Mouse (Mus musculus) midbrain, embryonic 14.5 days (tissue): ENCODE results near the gene Ntmt1. TPM values are rescaled to one million over a fixed set of nuclear protein-coding genes. Genes with fewer than 3 reads are reported as not detected.
A peak's percentile ranks its signal among the peaks of the same experiment; 100 is the strongest.

Source experiments
- ATAC-seq: fragments of 200-750 bp; cut with Nextera tagmentation; 2 replicates; pipeline ENCODE4 v1.8.0; 2017; ENCODE audit warnings: moderate number of reproducible peaks, moderate library complexity; ENCODE audit not compliant: low FRiP score, low TSS enrichment
- DNase-seq: peaks from one replicate; pipeline ENCODE4 v3.0.0-alpha.2; 2015
- H3K27ac ChIP-seq: fragments of 300-500 bp; sonication (generic); replicated peaks from 2 replicates; pipeline ENCODE4 v1.5.1; 2014; ENCODE audit warnings: mild to moderate bottlenecking, low read depth, low read length, moderate library complexity
- H3K27me3 ChIP-seq: fragments of 300-500 bp; sonication (generic); 2 replicates; pipeline ENCODE4 v1.6.1; 2014; ENCODE audit warnings: low read length, control low read depth, mixed read lengths; ENCODE audit not compliant: control insufficient read depth, insufficient read depth
- H3K36me3 ChIP-seq: fragments of 300-500 bp; sonication (generic); 2 replicates; pipeline ENCODE4 v1.6.1; 2014; ENCODE audit warnings: low read length, control low read depth; ENCODE audit not compliant: control insufficient read depth, insufficient read depth
- H3K4me1 ChIP-seq: fragments of 300-500 bp; sonication (generic); 2 replicates; pipeline ENCODE4 v1.6.1; 2014; ENCODE audit warnings: mild to moderate bottlenecking, antibody characterized with exemption, low read length, control low read depth; ENCODE audit not compliant: control insufficient read depth, insufficient read depth
- H3K4me2 ChIP-seq: fragments of 300-500 bp; sonication (generic); 2 replicates; pipeline ENCODE4 v1.6.1; 2014; ENCODE audit warnings: mild to moderate bottlenecking, low read length, moderate library complexity
- H3K4me3 ChIP-seq: fragments of 300-500 bp; sonication (generic); replicated peaks from 2 replicates; pipeline ENCODE4 v1.5.1; 2014; ENCODE audit warnings: low read depth, low read length
- H3K9ac ChIP-seq: fragments of 300-500 bp; sonication (generic); replicated peaks from 2 replicates; pipeline ENCODE4 v1.6.1; 2014; ENCODE audit warnings: mild to moderate bottlenecking, low read length, moderate library complexity
- H3K9me3 ChIP-seq: fragments of 300-500 bp; sonication (generic); 2 replicates; pipeline ENCODE4 v1.6.1; 2016; ENCODE audit warnings: low read length, control low read depth, mixed read lengths; ENCODE audit not compliant: control insufficient read depth
- WGBS: fragments of 180-500 bp; shearing (Covaris S2); extraction: QIAGEN DNeasy Blood & Tissue Kit; methylation state at CpG from one replicate; pipeline ENCODE4 v1.1.7; 2014; 5-methylcytosine and 5-hydroxymethylcytosine counted together
- polyA plus RNA-seq: library from polyadenylated mRNA; unstranded; fragments of >200 nt; fragmentation: Nextera tagmentation; extraction: Ambion mirVana; gene quantifications from 2 replicates; pipeline ENCODE4 v1.2.1, GENCODE M21; 2014

Gene Ntmt1
- polyA plus RNA-seq, 1 experiment from 2014 or later: 114 TPM

DNA sequence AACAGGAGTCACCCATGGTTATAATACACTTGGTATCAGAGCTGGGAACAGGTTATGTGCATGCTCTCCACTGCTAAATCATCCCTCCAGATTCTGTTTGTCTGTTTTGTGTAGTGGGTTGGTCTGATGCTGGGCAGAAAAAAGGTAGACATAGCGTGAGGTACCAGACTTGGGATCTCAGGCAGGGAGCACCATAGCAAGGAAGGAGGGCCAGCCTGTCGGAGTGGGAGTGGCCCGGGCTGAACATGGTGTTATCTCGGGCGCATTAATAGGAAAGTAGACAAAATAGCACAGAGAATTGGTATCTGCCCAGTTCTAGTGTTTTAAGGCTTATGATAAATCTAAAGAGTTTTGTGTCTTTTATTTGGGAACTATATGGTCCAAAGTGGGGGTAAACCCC is 39.1 kb upstream of the Ntmt1 start:
- ATAC-seq (no peak), DNase-seq (no peak)
- no peaks in the 10 kb centered on the region for H3K27me3 ChIP-seq
- no peak overlapping the region for H3K9ac ChIP-seq
- no peak overlapping the region for H3K4me3 ChIP-seq
- no peaks in the 10 kb centered on the region for H3K36me3 ChIP-seq
- 82% methylated on average over 5 of the region's 5 CpGs for WGBS
- no peak overlapping the region for H3K4me2 ChIP-seq
- no peaks in the 10 kb centered on the region for H3K9me3 ChIP-seq
- H3K27ac ChIP-seq: no peak overlapping the region
- peaks cover 22% of the 10 kb centered on the region for H3K4me1 ChIP-seq

DNA sequence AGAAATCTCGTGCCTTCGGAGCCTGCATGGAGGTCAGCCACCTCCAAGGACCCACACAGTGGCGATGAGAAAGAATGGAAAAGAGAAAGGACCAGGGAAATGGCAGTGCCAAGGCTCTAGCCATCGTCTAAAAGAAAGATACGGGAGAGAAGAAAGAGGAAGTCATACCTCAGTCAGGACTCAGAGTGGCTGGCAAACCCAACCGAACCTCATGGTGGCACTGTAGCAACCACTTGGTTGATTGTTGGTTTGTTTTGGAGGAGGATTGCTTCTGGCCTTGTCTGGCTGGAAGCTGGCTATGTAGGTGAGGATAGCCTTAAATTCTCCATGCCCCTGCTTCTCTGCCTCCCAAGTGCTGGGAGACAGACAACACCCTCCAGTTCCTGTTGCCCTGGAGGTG is 38.4 kb upstream of the Ntmt1 start:
- no peak overlapping the region for H3K4me2 ChIP-seq
- no peak overlapping the region for H3K4me3 ChIP-seq
- 63% methylated on average over 6 of the region's 6 CpGs for WGBS
- no peaks in the 10 kb centered on the region for H3K9me3 ChIP-seq
- H3K9ac ChIP-seq: no peak overlapping the region
- no peaks in the 10 kb centered on the region for H3K36me3 ChIP-seq
- peaks cover 22% of the 10 kb centered on the region for H3K4me1 ChIP-seq
- DNase-seq (no peak), ATAC-seq (no peak)
- no peaks in the 10 kb centered on the region for H3K27me3 ChIP-seq
- H3K27ac ChIP-seq: no peak overlapping the region

DNA sequence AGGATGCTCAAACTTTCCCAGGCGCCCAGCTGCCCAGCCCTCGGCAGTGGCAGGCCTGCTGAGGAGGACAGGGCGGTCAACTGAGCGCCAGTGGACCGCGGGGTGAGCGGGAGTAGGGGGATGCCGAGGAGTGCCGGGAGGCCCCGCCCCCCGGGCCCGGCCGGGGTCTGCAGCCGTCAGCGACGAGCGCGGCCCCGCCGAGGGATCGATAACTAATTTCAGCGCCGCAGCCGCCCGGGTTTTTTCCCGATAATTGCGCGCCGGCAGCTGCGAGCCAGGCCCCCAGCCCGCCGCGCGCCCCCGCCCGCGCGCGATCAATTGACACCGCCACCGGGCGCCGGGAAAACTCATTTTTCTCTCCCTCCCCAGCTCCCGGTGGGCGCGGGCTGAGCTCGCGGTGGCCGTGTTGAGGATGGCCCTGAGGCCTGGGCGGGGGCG is 36.2 kb upstream of the Ntmt1 start:
- ATAC-seq (peak; percentile 46; the same call in 1 of the 2 replicates), DNase-seq (peak; percentile 77)
- H3K4me3 ChIP-seq: peak overlapping the region; percentile 40
- peak overlapping the region; percentile 88 for H3K4me2 ChIP-seq
- H3K4me1 ChIP-seq: peaks cover 22% of the 10 kb centered on the region
- H3K27ac ChIP-seq: peak overlapping the region; percentile 82
- WGBS: under 1% methylated on average over 42 of the region's 51 CpGs
- no peaks in the 10 kb centered on the region for H3K9me3 ChIP-seq
- no peaks in the 10 kb centered on the region for H3K27me3 ChIP-seq
- no peaks in the 10 kb centered on the region for H3K36me3 ChIP-seq
- peak overlapping the region; percentile 64 for H3K9ac ChIP-seq

DNA sequence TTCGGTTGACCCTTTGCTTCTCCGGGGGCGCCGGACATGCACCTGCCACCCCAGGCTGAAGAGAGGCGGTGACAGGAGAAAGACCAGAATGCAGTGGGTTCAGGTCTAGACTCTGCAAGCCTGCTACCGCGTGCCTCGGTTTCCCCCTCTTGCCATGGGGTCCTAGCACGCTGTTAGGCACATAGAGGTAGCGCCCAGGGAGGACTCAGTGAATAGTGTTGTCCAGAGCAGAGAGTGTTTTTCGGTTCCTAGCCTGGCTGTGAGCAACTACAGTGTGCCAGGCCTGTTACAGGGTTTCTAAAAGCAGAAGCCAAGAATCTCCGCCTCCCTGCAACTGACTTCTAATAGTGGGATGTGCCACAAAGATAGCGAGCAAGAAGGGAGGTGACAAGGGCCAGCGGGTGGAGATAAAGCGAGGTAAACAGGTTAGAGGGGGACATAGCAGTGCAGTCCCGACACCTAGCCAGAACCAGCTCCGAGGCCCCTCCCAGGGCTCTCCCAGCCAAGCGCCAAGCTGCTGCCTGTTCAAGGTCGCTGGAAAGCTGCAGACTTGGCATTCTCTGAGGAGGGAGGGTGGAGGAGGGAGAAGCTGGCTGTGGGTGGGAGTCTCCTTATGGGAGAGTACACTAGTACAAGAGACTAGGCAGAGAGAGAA is 35.7 kb upstream of the Ntmt1 start:
- peak; percentile 28; the same call in 1 of the 2 replicates for ATAC-seq
- no peaks in the 10 kb centered on the region for H3K9me3 ChIP-seq
- H3K36me3 ChIP-seq: no peaks in the 10 kb centered on the region
- peak overlapping the region; percentile 88 for H3K4me2 ChIP-seq
- peaks cover 22% of the 10 kb centered on the region for H3K4me1 ChIP-seq
- DNase-seq: peak; percentile 72
- peak overlapping the region; percentile 40 for H3K4me3 ChIP-seq
- no peaks in the 10 kb centered on the region for H3K27me3 ChIP-seq
- H3K27ac ChIP-seq: peak overlapping the region; percentile 82
- WGBS: 9% methylated on average over 19 of the region's 19 CpGs
- peak overlapping the region; percentile 64 for H3K9ac ChIP-seq

DNA sequence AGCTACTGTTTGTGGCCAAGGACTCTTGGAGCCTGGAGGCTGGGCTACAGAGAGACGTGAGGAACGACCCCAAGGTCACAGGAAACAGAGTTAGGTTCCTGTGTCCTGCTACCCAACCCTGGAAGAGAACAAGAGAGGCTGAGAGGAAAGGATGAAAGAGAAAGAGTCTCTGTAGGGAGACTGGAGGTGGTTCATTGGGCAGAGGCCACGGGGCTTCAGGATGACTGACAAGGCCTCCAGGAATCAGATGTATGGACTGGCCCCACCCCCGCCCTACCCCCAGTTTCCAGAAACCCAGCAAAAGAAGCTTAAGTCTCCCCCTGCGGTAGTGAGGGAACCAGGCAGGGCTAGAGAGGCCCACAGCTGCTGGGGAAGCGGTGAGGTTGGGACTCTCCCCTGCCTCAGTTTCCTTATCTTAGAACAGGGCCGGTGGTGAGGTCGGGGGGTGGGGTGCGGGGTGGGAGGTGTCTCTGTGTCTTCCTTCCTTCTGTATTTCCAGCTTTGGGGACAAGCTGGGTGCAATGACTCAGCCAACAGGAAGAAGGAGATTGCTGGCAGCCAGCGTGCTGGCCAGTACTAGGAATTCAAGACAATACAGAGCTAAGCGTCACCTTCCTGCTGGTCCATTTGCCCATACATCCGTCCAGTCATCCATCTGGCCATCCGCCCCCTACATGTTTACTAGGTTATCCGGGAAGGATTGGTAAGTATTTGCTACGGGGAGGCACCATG is 34.9 kb upstream of the Ntmt1 start:
- 36% methylated on average over 15 of the region's 15 CpGs for WGBS
- Histone ChIP-seq H3K4me3 (no peak overlapping the region), H3K36me3 (no peaks in the 10 kb centered on the region), H3K27ac (peak overlapping the region; percentile 82), H3K9me3 (no peaks in the 10 kb centered on the region), H3K27me3 (no peaks in the 10 kb centered on the region), H3K4me1 (peaks cover 17% of the 10 kb centered on the region), H3K9ac (no peak overlapping the region; the same call in 1 of the 2 replicates), H3K4me2 (no peak overlapping the region)
- DNase-seq (no peak), ATAC-seq (no peak)

DNA sequence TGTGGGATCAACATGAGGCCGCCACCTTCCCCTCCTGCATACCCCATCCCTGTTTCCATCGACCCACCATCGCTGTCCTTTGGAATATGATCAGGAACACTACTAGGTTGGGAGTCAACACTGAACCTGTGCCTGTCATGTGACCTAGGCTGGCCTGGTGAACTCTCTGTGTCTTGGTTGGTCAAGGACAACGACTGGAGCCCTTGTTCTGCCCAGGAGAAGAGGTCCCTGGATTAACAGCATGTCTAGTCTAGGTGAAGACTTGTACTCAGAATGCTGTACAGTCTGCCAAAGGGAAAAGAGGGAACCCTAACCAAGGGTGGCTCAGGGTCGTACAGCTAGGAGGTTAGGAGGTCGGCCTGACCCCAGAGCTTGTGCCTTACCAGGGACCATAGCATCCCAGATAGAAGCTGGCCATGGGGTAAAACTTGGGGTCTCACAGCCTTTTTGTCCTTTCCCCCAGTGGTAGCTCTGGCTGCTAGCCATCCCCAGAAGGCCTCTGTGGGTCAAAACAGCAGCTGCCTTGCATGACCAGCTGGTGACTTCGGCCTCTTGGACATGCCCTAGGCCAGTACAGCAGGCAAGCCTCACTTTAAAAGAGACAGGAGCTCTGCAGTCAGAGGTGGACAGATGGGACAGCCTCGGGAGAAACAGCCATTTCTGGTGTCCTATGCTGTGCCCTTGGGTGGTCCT is 34.2 kb upstream of the Ntmt1 start:
- H3K4me3 ChIP-seq: no peak overlapping the region
- DNase-seq: no peak
- 0 out of 2 replicates have a peak overlapping the region, but pooled peaks have one; percentile 37 for H3K27ac ChIP-seq
- H3K36me3 ChIP-seq: no peaks in the 10 kb centered on the region
- WGBS: 81% methylated on average over 8 of the region's 8 CpGs
- H3K4me1 ChIP-seq: peaks cover 14% of the 10 kb centered on the region
- no peak for ATAC-seq
- H3K4me2 ChIP-seq: no peak overlapping the region
- no peak overlapping the region for H3K9ac ChIP-seq
- H3K9me3 ChIP-seq: no peaks in the 10 kb centered on the region
- H3K27me3 ChIP-seq: no peaks in the 10 kb centered on the region

DNA sequence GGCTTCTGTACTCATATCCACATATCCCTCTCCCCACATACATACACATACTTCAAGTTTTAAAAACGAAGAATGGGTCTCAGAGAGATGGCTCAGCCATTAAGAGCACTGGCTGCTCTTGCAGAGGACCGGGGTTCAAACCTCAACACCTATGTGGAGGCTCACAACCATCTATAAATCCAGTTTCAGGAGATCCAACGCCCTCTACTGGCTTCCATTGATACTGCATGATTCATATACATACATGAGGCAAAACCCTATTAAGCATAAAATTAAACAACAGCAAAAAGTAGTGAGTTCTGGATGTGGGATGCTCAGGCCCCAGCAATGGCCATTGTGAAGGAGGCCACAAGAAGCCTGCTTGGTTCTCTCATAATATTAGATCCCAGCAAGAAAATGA is 31.7 kb upstream of the Ntmt1 start:
- 61% methylated on average over 3 of the region's 3 CpGs for WGBS
- Histone ChIP-seq H3K4me1 (peaks cover 14% of the 10 kb centered on the region), H3K27me3 (no peaks in the 10 kb centered on the region), H3K36me3 (no peaks in the 10 kb centered on the region), H3K9ac (no peak overlapping the region), H3K9me3 (no peaks in the 10 kb centered on the region), H3K4me2 (no peak overlapping the region), H3K27ac (no peak overlapping the region), H3K4me3 (no peak overlapping the region)
- ATAC-seq: no peak
- no peak for DNase-seq

DNA sequence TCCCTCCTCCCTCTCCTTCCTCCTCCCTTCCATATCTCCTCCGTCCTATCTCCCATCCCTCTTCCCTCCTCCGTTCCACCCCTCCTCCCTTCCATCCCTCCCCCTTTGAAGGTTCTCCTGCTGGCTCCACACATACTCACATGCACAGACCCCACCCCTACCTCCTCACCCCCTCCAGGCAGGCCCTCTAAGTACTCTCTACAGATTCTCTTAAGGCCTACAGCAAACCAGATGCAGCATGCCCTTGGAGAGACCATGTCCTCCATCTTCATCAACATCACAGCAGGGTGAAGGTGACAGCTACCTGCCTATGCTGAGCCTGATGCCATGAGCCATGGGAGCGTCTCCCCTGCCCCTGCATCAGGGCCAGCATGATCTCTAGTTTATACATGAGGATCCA is 30.4 kb upstream of the Ntmt1 start:
- Histone ChIP-seq H3K4me3 (no peak overlapping the region), H3K4me2 (no peak overlapping the region), H3K36me3 (no peaks in the 10 kb centered on the region), H3K4me1 (peaks cover 6% of the 10 kb centered on the region), H3K9ac (no peak overlapping the region), H3K27me3 (no peaks in the 10 kb centered on the region), H3K27ac (no peak overlapping the region), H3K9me3 (no peaks in the 10 kb centered on the region)
- DNase-seq: no peak
- no peak for ATAC-seq
- 85% methylated on average over 3 of the region's 3 CpGs for WGBS
